Mouse (Mus musculus) ES-E14 (cell line): ENCODE results near the gene Casp7. TPM values are rescaled to one million over a fixed set of nuclear protein-coding genes. Genes with fewer than 3 reads are reported as not detected.

Source experiments
- DNase-seq: peaks from one replicate; pipeline ENCODE4 v3.0.0-alpha.2; 2013; ENCODE audit warnings: low read depth, low spot score
- H3K27ac ChIP-seq: 2 replicates; pipeline ENCODE4 v1.5.1; 2012; ENCODE audit warnings: low read depth, mild to moderate bottlenecking, low read length, moderate library complexity, mixed read lengths; ENCODE audit not compliant: poor library complexity, insufficient read depth, severe bottlenecking
- H3K36me3 ChIP-seq: 2 replicates; pipeline ENCODE4 v1.6.1; 2012; ENCODE audit warnings: mild to moderate bottlenecking, low read length, moderate library complexity, mixed read lengths; ENCODE audit not compliant: control insufficient read depth, poor library complexity, insufficient read depth, severe bottlenecking
- H3K4me1 ChIP-seq, 2 experiments: fragments of 150-350 bp in 1 of 2; sonication (generic) in 1 of 2; 2 replicates each; pipeline ENCODE4 v1.6.1; 2012; ENCODE audit warnings: low read length in 2 of 2, mild to moderate bottlenecking in 1 of 2, mixed read lengths in 1 of 2; ENCODE audit not compliant: control insufficient read depth in 2 of 2, insufficient read depth in 2 of 2, poor library complexity in 1 of 2
- H3K4me3 ChIP-seq, 2 experiments: fragments of 150-350 bp in 1 of 2; sonication (generic) in 1 of 2; 2 replicates each; pipeline ENCODE4 v1.5.1; 2012; ENCODE audit warnings: low read length in 2 of 2, low read depth in 1 of 2, mild to moderate bottlenecking in 1 of 2, mixed read lengths in 1 of 2; ENCODE audit not compliant: insufficient read depth in 1 of 2, poor library complexity in 1 of 2, severe bottlenecking in 1 of 2
- H3K9ac ChIP-seq: 2 replicates; pipeline ENCODE4 v1.6.1; 2012; ENCODE audit warnings: low read depth, mild to moderate bottlenecking, low read length, mixed read lengths; ENCODE audit not compliant: poor library complexity, insufficient read depth, severe bottlenecking
- H3K9me3 ChIP-seq: fragments of 150-350 bp; sonication (generic); 2 replicates; pipeline ENCODE4 v1.6.1; 2012; ENCODE audit warnings: low read depth, mild to moderate bottlenecking, low read length; ENCODE audit not compliant: control insufficient read depth, insufficient read depth
- CHD2 ChIP-seq: IDR thresholded peaks from 2 replicates; pipeline ENCODE4 v1.6.1; 2014; ENCODE audit warnings: mild to moderate bottlenecking, low read depth, low read length, inconsistent platforms
- HCFC1 ChIP-seq: IDR thresholded peaks from 2 replicates; pipeline ENCODE4 v1.6.1; 2012; ENCODE audit warnings: low read length, inconsistent platforms, borderline replicate concordance; ENCODE audit not compliant: insufficient read depth
- MAFK ChIP-seq: IDR thresholded peaks from 2 replicates; pipeline ENCODE4 v1.6.1; 2014; ENCODE audit warnings: mild to moderate bottlenecking, low read depth, low read length, inconsistent platforms; ENCODE audit not compliant: insufficient read depth
- ZC3H11A ChIP-seq: IDR thresholded peaks from 2 replicates; pipeline ENCODE4 v1.6.1; 2012; ENCODE audit warnings: low read depth, mild to moderate bottlenecking, inconsistent platforms, low read length, borderline replicate concordance
- ZNF384 ChIP-seq: IDR thresholded peaks from 2 replicates; pipeline ENCODE4 v1.6.1; 2012; ENCODE audit warnings: low read depth, low read length, inconsistent platforms
- in situ Hi-C, 2 experiments: fragments of 600-800 bp; cut with MboI; formaldehyde crosslinking; loops; one replicate each; pipeline ENCODE4 v1.15.1; 2025; ENCODE audit warnings: low sequenced_read_pairs in 2 of 2, inconsistent platforms in 1 of 2; ENCODE audit not compliant: unreplicated experiment in 2 of 2
- total RNA-seq: library from RNA; depleted of rRNA; stranded (reverse); fragments of 300-350 nt; gene quantifications from 2 replicates; pipeline ENCODE4 v1.2.3, GENCODE M21; 2012

Casp7 gene
- total RNA-seq, 1 experiment = 7.1 TPM

- DNase-seq = no peak
- in situ Hi-C loops = no loop called here
- Histone ChIP-seq H3K9me3 (no peaks in the 10 kb centered on the region), H3K4me3 (no peak overlapping the region), H3K4me1 (peaks cover 0 to 4% of the 10 kb centered on the region in 2 experiments; a peak in 1 of 4 replicates), H3K36me3 (no peaks in the 10 kb centered on the region), H3K9ac (no peak overlapping the region), H3K27ac (no peak overlapping the region)
- TF ChIP-seq ZC3H11A (no peak), CHD2 (no peak), HCFC1 (no peak)
These were observed 27.9 kb downstream of the Casp7 start for GRCm38 (mm10) chr19:56424606-56425395.

DNA sequence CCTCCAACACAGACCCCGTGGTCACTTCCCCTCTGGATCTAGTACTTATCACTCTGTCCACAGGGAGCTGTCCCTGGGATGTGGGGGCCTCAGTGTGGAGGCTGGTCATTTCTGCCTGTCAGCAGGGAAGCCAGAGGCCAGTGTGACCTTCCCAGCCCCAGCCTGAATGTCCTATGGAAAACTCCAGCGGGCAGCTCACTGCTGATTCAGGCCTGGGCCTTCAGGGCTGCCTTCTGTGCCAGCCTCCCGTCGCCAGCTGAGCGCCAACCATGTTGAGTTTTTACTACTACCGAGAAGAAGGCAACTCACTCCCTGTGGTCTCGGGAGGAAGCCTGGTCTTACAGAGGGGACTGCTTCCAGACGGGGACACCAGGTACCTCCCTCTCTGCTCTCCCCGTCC, 28.6 kb downstream of the Casp7 start:
- Histone ChIP-seq H3K4me1 (peaks cover 0 to 4% of the 10 kb centered on the region in 2 experiments; a peak in 1 of 4 replicates), H3K9ac (no peak overlapping the region), H3K4me3 (no peak overlapping the region), H3K27ac (no peak overlapping the region), H3K9me3 (no peaks in the 10 kb centered on the region), H3K36me3 (no peaks in the 10 kb centered on the region)
- in situ Hi-C loops = no loop called here
- TF ChIP-seq ZC3H11A (no peak), ZNF384 (no peak), MAFK (no peak), CHD2 (no peak), HCFC1 (no peak)
- no peak for DNase-seq

DNA sequence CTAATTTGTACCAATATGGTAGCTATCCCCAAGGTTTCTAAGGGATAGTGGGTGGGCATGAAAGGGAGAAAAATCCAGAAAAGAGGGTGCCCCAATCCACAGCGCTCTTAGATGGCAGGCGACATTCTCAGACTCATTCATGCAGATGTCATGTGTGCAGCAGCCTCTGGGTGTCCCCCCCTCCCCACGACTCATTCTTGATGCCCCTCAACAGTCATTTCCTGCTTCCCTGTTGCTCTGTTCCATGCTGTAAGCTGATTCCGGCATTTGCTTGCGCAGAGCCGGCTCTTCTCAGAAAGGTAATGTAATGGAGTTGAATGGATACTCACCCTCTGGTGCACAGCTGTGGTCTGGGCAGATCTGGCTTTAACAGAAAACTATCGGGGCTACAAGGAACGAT, 33.4 kb downstream of the Casp7 start:
- no peak overlapping the region for H3K27ac ChIP-seq
- no peak overlapping the region for H3K4me3 ChIP-seq
- no peak for DNase-seq
- H3K36me3 ChIP-seq = no peaks in the 10 kb centered on the region
- H3K9ac ChIP-seq = no peak overlapping the region
- in situ Hi-C loops = no loop called here
- H3K9me3 ChIP-seq = no peaks in the 10 kb centered on the region
- no peaks in the 10 kb centered on the region for H3K4me1 ChIP-seq
- no peak for TF ChIP-seq CHD2
- TF ChIP-seq ZNF384 = no peak
- no peak for TF ChIP-seq MAFK
- peak; percentile 13; the same call in 1 of the 2 replicates for TF ChIP-seq ZC3H11A

- in situ Hi-C loops = no loop called here
These were observed 35.8 kb downstream of the Casp7 start for GRCm38 (mm10) chr19:56432706-56433105.

More at GRCm38 (mm10) chr19:56432706-56433105, 35.8 kb downstream of the Casp7 start:
- Histone ChIP-seq H3K36me3 (no peaks in the 10 kb centered on the region), H3K27ac (no peak overlapping the region), H3K9ac (no peak overlapping the region), H3K9me3 (no peaks in the 10 kb centered on the region), H3K4me3 (no peak overlapping the region), H3K4me1 (no peaks in the 10 kb centered on the region)
- TF ChIP-seq HCFC1 (no peak), MAFK (no peak), ZC3H11A (no peak), ZNF384 (no peak), CHD2 (no peak)
- no peak for DNase-seq
